Mouse (Mus musculus) liver, embryonic 15.5 days (tissue): ENCODE measurements around the gene Ypel2. TPM values are rescaled to one million over a fixed set of nuclear protein-coding genes. Genes with fewer than 3 reads are reported as not detected.

Experiments used
- ATAC-seq: fragments of 200-750 bp; cut with Nextera tagmentation; 2 replicates; pipeline ENCODE4 v1.8.0; 2017; ENCODE audit warnings: moderate number of reproducible peaks, mild to moderate bottlenecking, moderate library complexity; ENCODE audit not compliant: insufficient read depth
- H3K27ac ChIP-seq: fragments of 300-500 bp; sonication (generic); replicated peaks from 2 replicates; pipeline ENCODE4 v1.5.1; 2015; ENCODE audit warnings: mild to moderate bottlenecking, inconsistent platforms
- H3K27me3 ChIP-seq: fragments of 300-500 bp; sonication (generic); 2 replicates; pipeline ENCODE4 v1.6.1; 2015; ENCODE audit warnings: mild to moderate bottlenecking, inconsistent platforms
- H3K36me3 ChIP-seq: fragments of 300-500 bp; sonication (generic); replicated peaks from 2 replicates; pipeline ENCODE4 v1.6.1; 2015; ENCODE audit warnings: moderate library complexity, mild to moderate bottlenecking, inconsistent platforms
- H3K4me1 ChIP-seq: fragments of 300-500 bp; sonication (generic); replicated peaks from 2 replicates; pipeline ENCODE4 v1.6.1; 2015; ENCODE audit warnings: inconsistent platforms
- H3K4me2 ChIP-seq: fragments of 300-500 bp; sonication (generic); 2 replicates; pipeline ENCODE4 v1.6.1; 2015; ENCODE audit warnings: moderate library complexity, mild to moderate bottlenecking, inconsistent platforms
- H3K4me3 ChIP-seq: fragments of 300-500 bp; sonication (generic); replicated peaks from 2 replicates; pipeline ENCODE4 v1.5.1; 2015; ENCODE audit warnings: mild to moderate bottlenecking, inconsistent platforms
- H3K9ac ChIP-seq: fragments of 300-500 bp; sonication (generic); 2 replicates; pipeline ENCODE4 v1.6.1; 2015; ENCODE audit warnings: moderate library complexity, mild to moderate bottlenecking, inconsistent platforms
- H3K9me3 ChIP-seq: fragments of 300-500 bp; sonication (generic); replicated peaks from 2 replicates; pipeline ENCODE4 v1.6.1; 2016; ENCODE audit warnings: inconsistent platforms
- WGBS: fragments of 180-500 bp; shearing (Covaris S2); methylation state at CpG from one replicate; pipeline ENCODE4 v1.1.7; 2015; ENCODE audit warnings: mixed read lengths; ENCODE audit not compliant: insufficient replicate concordance; 5-methylcytosine and 5-hydroxymethylcytosine counted together
- polyA plus RNA-seq: library from polyadenylated mRNA; unstranded; fragments of >200 nt; fragmentation: Nextera tagmentation; extraction: Ambion mirVana; gene quantifications from 2 replicates; pipeline ENCODE4 v1.2.1, GENCODE M21; 2015

Gene Ypel2
- polyA plus RNA-seq, 1 experiment from 2014 or later, result 1.5 TPM

DNA sequence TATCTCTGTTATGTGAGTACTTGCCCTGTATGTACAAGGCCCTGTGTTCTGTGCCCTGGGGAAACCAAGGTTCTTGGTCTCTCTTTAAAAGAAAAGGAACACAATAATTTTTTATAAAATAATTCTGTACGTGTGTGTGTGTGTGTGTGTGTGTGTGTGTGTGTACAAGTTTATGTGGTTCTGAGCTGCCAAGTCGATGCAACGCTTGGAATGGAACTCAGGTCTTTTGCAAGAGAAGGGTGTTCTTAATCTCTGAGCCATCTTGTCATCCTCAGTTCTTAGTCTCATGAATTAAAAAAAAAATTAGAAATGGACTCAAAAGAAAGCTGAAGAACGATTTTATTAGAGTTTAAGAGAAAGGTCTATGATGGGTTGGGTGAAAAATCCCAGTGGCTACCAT lies 64.0 kb downstream of the Ypel2 start:
- no peak for ATAC-seq
- WGBS, result 59% methylated on average over 4 of the region's 4 CpGs

DNA sequence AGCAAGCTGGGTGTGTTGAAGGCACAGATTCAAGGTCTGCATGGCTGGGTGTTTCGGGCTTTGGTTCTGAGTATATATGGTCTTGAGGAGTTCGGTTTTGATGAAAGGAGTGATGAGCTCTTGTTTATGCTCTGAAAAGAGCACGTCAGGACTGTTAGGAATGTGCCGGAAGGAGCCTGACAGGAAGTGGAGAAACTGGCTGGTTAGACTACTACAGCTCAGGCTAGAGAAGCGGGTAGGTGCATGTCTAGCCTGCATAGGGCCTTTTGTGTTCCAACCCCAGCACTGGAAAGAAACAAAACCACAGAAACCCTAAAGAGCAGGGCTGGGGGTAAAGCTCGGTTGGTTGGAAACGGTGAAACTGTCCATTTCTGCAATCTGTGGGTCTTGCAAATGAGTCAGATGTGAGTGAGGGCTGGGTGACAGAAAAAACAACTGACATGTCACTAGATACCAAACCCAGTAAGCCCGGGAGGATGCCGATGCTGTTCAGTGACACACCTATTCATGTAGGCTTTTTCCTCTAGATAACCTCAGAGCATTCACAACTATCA lies 68.3 kb downstream of the Ypel2 start:
- Histone ChIP-seq H3K27ac (no peak overlapping the region), H3K36me3 (no peaks in the 10 kb centered on the region), H3K9ac (no peak overlapping the region), H3K9me3 (no peaks in the 10 kb centered on the region), H3K4me1 (0 out of 2 replicates have a peak, but pooled peaks cover 2% of the 10 kb centered on the region), H3K4me2 (no peak overlapping the region), H3K4me3 (no peak overlapping the region), H3K27me3 (no peaks in the 10 kb centered on the region)
- no peak for ATAC-seq
- WGBS, result 26% methylated on average over 9 of the region's 9 CpGs

More for the DNA sequence above, 64.0 kb downstream of the Ypel2 start:
- H3K9ac ChIP-seq, result no peak overlapping the region
- no peaks in the 10 kb centered on the region for H3K36me3 ChIP-seq
- no peak overlapping the region for H3K4me2 ChIP-seq
- no peaks in the 10 kb centered on the region; the same call in 1 of the 2 replicates for H3K4me1 ChIP-seq
- no peak overlapping the region for H3K27ac ChIP-seq
- no peak overlapping the region for H3K4me3 ChIP-seq
- H3K27me3 ChIP-seq, result no peaks in the 10 kb centered on the region
- no peaks in the 10 kb centered on the region for H3K9me3 ChIP-seq

DNA sequence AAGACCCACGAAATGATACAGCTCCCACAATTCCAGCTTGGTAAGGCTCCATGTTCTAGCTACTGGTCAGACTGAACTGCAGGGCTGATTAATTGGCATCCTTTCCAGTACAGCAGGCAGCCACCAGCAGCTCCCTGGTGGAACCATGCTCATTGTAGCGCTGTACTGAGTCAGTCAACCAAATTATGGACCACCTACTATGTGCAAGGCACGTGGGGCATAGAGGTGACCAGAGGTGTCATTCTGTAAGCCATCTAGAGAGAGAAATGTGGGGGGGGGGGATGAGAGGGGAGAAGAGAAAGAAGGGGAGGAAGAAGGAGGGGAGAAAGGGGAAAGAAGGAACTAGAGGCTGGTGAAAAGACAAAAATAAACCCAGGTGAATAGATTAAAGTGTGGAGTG lies 68.9 kb downstream of the Ypel2 start:
- WGBS, result 51% methylated on average over 3 of the region's 3 CpGs
- Histone ChIP-seq H3K4me2 (no peak overlapping the region), H3K4me3 (no peak overlapping the region), H3K4me1 (0 out of 2 replicates have a peak, but pooled peaks cover 6% of the 10 kb centered on the region), H3K27ac (no peak overlapping the region), H3K27me3 (no peaks in the 10 kb centered on the region), H3K9me3 (no peaks in the 10 kb centered on the region), H3K9ac (no peak overlapping the region), H3K36me3 (no peaks in the 10 kb centered on the region)
- no peak for ATAC-seq

DNA sequence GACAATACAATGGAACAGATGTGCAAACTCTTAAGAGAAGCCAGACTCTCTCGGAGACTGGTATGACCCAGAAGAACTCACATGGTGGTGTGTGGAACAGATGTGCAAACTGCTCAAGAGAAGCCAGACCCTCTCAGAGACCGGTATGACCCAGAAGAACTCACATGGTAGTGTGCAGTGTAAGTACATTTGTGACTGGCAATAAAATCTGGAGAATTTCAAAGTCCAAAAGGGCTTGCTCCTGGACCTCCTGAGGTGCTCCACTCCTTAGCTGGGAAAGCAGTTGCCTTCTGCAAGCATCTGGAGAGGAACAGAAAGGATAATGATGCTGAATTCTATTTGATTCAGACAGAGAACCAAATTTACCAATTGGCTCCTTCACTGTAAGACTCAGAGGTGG lies 69.9 kb downstream of the Ypel2 start:
- ATAC-seq, result no peak
- Histone ChIP-seq H3K4me3 (no peak overlapping the region), H3K4me2 (no peak overlapping the region), H3K9ac (no peak overlapping the region), H3K4me1 (0 out of 2 replicates have a peak, but pooled peaks cover 6% of the 10 kb centered on the region), H3K27me3 (no peaks in the 10 kb centered on the region), H3K36me3 (no peaks in the 10 kb centered on the region), H3K9me3 (no peaks in the 10 kb centered on the region), H3K27ac (no peak overlapping the region)
- WGBS, result 50% methylated on average over 2 of the region's 2 CpGs

DNA sequence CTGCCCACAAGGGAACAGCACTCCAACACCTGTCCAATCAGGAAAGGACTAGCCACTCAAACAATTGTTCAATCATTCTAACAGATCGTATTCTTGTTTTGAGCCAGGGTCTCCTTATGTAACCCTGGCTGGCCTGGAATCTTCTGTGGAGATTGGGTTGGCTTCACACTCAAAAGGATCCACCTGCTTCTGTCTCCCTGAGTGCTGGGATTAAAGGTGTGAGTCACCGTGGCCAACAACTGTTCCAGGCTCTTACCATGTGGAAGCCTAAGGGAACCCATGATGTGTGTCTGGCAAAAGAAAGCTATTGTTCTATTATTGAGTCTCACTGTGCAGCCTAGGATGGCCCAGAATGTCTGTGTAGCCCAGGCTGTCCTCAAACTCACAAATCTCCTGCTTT lies 71.5 kb downstream of the Ypel2 start:
- H3K36me3 ChIP-seq, result no peaks in the 10 kb centered on the region
- no peak overlapping the region for H3K4me2 ChIP-seq
- no peak overlapping the region for H3K4me3 ChIP-seq
- 66% methylated on average over 2 of the region's 2 CpGs for WGBS
- no peaks in the 10 kb centered on the region for H3K27me3 ChIP-seq
- no peak overlapping the region for H3K9ac ChIP-seq
- no peak for ATAC-seq
- no peaks in the 10 kb centered on the region for H3K9me3 ChIP-seq
- 0 out of 2 replicates have a peak, but pooled peaks cover 6% of the 10 kb centered on the region for H3K4me1 ChIP-seq
- no peak overlapping the region for H3K27ac ChIP-seq

DNA sequence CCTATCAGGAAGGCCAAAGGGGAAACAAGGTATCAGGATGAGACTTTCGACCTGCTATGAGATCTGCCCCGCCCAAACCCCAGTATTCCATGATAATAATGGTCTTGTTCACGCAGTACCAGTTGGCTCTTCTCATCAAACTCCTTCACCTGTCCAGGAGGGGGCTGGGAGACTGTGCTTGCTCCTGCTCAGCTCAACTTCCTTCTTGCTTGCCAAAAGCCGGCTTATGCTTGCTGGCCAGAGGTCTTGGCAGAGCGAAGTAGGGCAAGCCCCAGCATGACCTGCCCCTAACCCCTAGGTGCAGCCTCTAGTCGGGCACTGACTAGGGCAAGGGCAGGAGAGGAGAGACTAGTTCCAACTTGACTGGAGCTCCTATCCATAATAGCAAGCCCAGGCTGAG lies 72.2 kb downstream of the Ypel2 start:
- Histone ChIP-seq H3K36me3 (no peaks in the 10 kb centered on the region), H3K4me2 (no peak overlapping the region), H3K4me3 (no peak overlapping the region), H3K9me3 (no peaks in the 10 kb centered on the region), H3K4me1 (0 out of 2 replicates have a peak, but pooled peaks cover 10% of the 10 kb centered on the region), H3K27me3 (no peaks in the 10 kb centered on the region), H3K27ac (no peak overlapping the region), H3K9ac (no peak overlapping the region)
- no peak for ATAC-seq
- 53% methylated on average over 6 of the region's 6 CpGs for WGBS

DNA sequence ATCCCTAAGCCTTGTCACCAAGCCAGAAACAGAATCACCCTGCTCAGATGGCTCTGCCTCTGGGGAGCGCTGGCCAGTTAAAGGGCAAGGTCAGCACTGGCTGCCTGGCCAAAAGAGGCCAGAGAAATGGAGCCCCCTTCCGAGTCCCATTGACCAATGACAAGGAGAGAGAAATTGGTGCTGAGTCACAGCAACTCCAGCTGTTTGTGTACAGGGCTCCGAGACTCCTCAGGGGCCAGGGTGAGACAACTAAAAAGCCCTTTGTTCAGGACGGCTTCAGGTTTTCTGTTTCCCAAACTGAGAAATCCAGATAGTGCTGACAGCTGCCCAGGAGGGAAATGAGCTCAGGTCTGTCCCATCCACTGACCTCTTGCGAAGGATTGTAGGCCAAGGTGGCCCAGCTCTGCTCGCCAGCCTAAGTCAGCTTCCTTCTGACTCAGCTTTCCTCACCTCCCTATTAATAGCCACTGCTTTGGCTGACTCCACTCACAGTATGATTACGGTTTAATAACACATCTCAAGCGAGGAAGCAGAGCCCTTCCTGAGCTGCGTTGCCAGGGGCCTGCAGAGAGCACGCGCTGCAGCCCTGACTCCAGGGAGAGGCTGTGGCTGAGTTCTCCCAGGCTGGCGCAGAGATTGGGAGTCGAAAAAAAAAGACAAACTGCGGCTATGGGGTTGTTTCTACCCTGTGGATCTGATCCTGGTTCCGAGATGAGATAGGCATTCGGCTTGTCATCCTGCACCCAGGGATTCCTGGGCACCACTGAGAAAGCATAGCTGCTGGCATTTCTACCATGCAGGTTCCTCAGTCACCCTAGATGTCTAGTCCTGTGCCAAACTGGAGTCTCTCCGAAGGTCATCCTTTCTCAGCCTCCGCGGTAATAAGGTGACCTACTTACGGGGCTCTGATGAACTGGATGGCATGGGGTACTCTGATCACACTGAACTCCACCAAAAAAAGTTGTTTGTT lies 73.1 kb downstream of the Ypel2 start:
- no peak overlapping the region for H3K9ac ChIP-seq
- H3K9me3 ChIP-seq, result no peaks in the 10 kb centered on the region
- no peaks in the 10 kb centered on the region for H3K27me3 ChIP-seq
- no peaks in the 10 kb centered on the region for H3K36me3 ChIP-seq
- H3K4me2 ChIP-seq, result no peak overlapping the region
- no peak overlapping the region for H3K4me3 ChIP-seq
- ATAC-seq, result no peak
- H3K27ac ChIP-seq, result no peak overlapping the region
- 52% methylated on average over 20 of the region's 20 CpGs for WGBS
- H3K4me1 ChIP-seq, result 0 out of 2 replicates have a peak, but pooled peaks cover 11% of the 10 kb centered on the region

DNA sequence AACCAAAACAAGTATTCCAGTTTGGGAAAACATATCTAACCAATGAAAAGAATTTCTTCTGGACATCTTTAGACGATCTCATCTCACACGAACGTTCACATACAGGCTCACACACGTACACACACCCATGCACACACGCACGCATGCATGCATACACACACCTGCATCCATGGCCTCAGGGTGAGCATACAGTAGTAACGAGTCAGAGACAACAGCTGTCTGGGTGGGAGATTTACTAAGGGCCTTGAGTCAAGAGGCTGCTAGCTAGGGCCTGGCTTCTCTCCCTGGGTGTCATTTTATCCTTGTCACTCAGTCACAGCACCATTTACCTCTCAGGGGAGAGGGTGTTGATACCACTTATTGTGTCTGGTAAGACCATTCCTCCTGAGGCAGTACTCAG lies 74.0 kb downstream of the Ypel2 start:
- Histone ChIP-seq H3K4me3 (no peak overlapping the region), H3K36me3 (no peaks in the 10 kb centered on the region), H3K9me3 (no peaks in the 10 kb centered on the region), H3K27me3 (no peaks in the 10 kb centered on the region), H3K4me2 (no peak overlapping the region), H3K4me1 (0 out of 2 replicates have a peak, but pooled peaks cover 11% of the 10 kb centered on the region), H3K9ac (no peak overlapping the region), H3K27ac (no peak overlapping the region)
- ATAC-seq, result no peak
- 77% methylated on average over 7 of the region's 7 CpGs for WGBS

DNA sequence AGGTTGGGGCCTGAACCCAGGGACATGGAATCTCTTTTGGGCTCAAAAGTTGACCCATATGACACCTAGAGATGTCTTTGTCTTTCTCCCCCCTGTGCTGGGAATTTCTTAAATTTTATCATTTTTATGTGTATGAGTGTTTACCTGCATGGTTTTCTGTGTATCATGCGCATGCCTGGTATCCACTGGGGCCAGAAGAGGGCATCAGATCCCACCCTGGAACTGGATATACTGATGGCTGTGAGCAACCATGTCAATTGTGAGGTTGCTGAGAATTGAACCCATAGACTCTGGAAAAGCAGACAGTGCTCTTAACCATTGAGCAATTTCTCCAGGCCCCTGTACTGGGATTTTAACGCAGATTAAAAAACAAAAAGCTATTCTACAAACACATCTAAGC lies 76.0 kb downstream of the Ypel2 start:
- H3K27ac ChIP-seq, result no peak overlapping the region
- H3K27me3 ChIP-seq, result no peaks in the 10 kb centered on the region
- H3K4me2 ChIP-seq, result no peak overlapping the region
- WGBS, result 69% methylated on average over 2 of the region's 2 CpGs
- no peak overlapping the region for H3K4me3 ChIP-seq
- no peaks in the 10 kb centered on the region for H3K36me3 ChIP-seq
- 0 out of 2 replicates have a peak, but pooled peaks cover 11% of the 10 kb centered on the region for H3K4me1 ChIP-seq
- no peak overlapping the region for H3K9ac ChIP-seq
- H3K9me3 ChIP-seq, result no peaks in the 10 kb centered on the region
- no peak for ATAC-seq

DNA sequence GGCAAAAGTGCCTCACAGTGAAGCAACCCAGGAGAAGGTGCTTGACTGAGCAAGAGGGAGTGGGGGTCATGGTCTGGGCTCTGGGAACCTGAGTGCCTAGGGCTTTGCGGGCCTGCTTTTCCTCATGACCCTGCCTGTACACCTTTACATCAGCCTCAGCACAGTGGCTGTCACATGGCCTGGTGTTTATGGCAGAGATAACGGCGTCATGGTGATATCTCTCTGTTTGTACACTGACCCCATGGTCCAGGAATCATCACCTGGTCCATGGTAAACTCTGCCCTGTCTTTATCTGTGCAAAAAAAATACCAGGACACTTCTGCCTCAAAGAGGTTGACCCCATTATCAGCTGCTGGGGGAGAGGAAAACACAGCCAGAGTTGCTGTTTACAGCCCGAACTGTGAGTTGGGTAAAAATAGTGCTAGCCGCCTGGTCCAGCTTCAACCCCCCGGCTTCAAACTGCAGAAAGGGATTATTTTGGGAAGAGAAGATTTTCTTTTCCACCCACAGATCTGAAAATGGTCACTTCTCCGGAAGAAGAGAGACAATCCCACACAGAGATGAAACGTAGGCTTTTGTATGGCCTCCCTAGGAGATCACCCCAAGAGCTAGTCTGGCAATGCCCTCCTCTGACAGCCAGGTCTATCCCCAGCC lies 76.8 kb downstream of the Ypel2 start:
- 51% methylated on average over 8 of the region's 8 CpGs for WGBS
- no peaks in the 10 kb centered on the region for H3K36me3 ChIP-seq
- H3K9me3 ChIP-seq, result no peaks in the 10 kb centered on the region
- H3K4me3 ChIP-seq, result no peak overlapping the region
- H3K4me1 ChIP-seq, result 0 out of 2 replicates have a peak, but pooled peaks cover 11% of the 10 kb centered on the region
- H3K9ac ChIP-seq, result no peak overlapping the region
- peak; percentile 71 for ATAC-seq
- no peaks in the 10 kb centered on the region for H3K27me3 ChIP-seq
- no peak overlapping the region for H3K27ac ChIP-seq
- no peak overlapping the region for H3K4me2 ChIP-seq

DNA sequence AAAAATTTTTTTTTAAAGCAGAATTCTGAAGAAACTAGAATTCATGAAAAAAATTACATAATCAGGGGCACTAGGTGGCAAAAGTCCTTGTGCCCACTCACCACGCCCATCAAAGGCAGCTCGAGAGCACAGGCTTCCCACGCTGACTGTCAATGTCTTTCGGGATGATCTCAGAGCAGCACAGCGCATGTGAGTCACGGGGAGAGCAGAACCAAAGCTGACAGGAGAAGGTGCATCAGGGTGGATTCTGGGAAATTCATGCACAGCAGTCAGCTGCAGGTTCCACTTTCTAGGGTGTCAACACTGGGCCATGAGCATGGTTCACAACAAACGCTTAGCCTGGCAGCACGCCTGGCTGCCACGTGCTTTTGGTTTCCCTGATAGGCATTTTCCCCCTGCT lies 79.2 kb downstream of the Ypel2 start:
- 76% methylated on average over 9 of the region's 9 CpGs for WGBS
- ATAC-seq, result no peak

More for the DNA sequence above, 79.2 kb downstream of the Ypel2 start:
- H3K9ac ChIP-seq, result no peak overlapping the region
- no peaks in the 10 kb centered on the region for H3K9me3 ChIP-seq
- no peaks in the 10 kb centered on the region for H3K27me3 ChIP-seq
- H3K4me1 ChIP-seq, result 0 out of 2 replicates have a peak, but pooled peaks cover 5% of the 10 kb centered on the region
- no peak overlapping the region for H3K4me3 ChIP-seq
- H3K36me3 ChIP-seq, result no peaks in the 10 kb centered on the region
- H3K4me2 ChIP-seq, result no peak overlapping the region
- no peak overlapping the region for H3K27ac ChIP-seq
